Mouse (Mus musculus) layer of hippocampus, postnatal 10 days (tissue): ENCODE data around the gene H2-M2. TPM values are rescaled to one million over a fixed set of nuclear protein-coding genes. Genes with fewer than 3 reads are reported as not detected.
"Not testable (repeated sequence)": the region's sequence is repeated elsewhere in the genome, so short reads cannot be mapped to it uniquely, and the experiment has no call there.

Experiments used
- DNase-seq, 2 experiments: peaks; one replicate each; pipeline ENCODE4 v3.0.0; 2021; ENCODE audit warnings: low spot score in 2 of 2
- long read RNA-seq: library from polyadenylated mRNA; stranded (forward); transcript quantifications from one replicate; pipeline ENCODE4 v2.0.0, GENCODE M21; 2023
- total RNA-seq, 2 experiments: library from RNA; stranded (reverse); gene quantifications; 2 replicates each; pipeline ENCODE4 v1.2.3; 2021

H2-M2 gene
- total RNA-seq, result not detected
- long read RNA-seq, result 0 reads

DNA sequence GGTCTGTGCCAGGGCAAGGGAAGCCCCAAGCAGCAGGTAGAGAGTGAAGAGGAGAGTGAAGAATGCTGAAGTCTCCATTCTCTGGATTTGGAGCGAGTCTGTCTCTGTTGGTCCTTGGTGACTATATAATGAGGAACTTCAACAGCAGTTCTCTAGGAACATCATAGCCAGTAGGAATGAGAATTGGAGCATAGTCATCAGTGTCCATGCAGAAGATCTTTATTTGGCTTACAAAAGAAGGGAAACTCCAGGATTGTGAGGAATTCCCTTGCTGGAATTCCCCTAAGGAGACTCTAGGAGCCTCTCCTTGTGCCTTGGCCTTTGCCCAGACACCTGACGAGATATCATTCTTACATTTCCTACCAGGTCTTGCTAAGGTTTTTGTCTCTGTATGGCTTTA, at the start of gene H2-M2:
H2-M2 (minus strand) TSS at position 101 of the 400 bp plus-strand sequence.
- DNase-seq, result no peak

DNA sequence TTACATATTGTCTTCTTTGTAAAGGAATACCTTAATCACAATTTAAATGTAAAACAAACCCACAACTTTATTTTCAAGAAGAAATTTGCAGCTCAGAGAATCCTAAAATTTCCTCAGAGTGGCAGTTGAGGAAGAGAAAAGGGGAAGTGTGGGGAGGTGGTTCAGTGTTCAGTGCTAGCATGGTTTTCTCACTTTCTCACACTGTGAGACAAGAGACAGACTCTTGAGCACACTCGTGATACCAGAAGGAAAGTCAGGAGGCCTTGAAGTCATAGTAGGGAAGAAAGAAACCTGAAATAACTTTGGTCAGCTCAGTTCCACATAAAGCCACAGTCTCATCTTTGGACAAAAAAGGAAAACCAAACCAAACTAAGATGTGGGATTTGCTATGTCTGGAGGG, 42.1 kb upstream of the H2-M2 start:
- DNase-seq, result not testable (repeated sequence)

GRCm38 (mm10) chr17:37524612-37525011, 41.3 kb upstream of the H2-M2 start:
- not testable (repeated sequence) for DNase-seq

GRCm38 (mm10) chr17:37507730-37508129, 24.4 kb upstream of the H2-M2 start, which contains the start of gene Olfr111:
TSS of gene Olfr111 (plus strand) at chr17:37508030.
- no peak for DNase-seq

GRCm38 (mm10) chr17:37491930-37492518, 8.7 kb upstream of the H2-M2 start, which contains the start of gene Olfr110:
TSS of gene Olfr110 (plus strand) at chr17:37492468.
- DNase-seq, result no peak

GRCm38 (mm10) chr17:37458616-37459015, 24.7 kb downstream of the H2-M2 start, which contains the start of gene Olfr109:
TSS of gene Olfr109 (plus strand) at chr17:37458916.
- DNase-seq, result no peak

DNA sequence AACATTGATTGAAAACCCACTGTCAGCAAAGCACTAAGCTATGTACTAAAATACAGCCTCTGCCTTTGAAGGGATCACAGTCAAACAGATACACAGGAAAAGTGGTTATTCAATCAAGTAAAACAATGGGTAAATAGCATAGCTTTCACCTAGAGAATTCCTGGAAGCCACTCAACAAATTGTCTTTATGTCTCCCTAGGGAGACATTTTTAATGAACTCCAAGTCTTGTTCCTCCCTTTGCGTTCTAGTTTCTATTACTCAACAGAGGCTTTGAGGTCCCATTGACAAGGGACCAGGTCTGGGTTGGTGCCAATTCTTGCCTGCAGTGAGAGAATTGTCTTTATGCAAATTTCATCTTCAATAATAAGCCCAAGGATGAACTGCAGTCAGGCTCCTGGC, 38.2 kb downstream of the H2-M2 start, which contains the start of gene Olfr108:
Olfr108 (plus strand) TSS at position 301 of the 400 bp plus-strand sequence.
- no peak for DNase-seq

Other genes with a start within 250 kb of the H2-M2 start
- not detected for gene Olfr97, start 246.2 kb downstream of the H2-M2 start, total RNA-seq
- not detected for gene Olfr98, start 219.8 kb downstream of the H2-M2 start, total RNA-seq
- gene H2-M3, start 213.3 kb downstream of the H2-M2 start, total RNA-seq, result 1 to 10 TPM; 1.7 to 2.5 TPM
- gene Olfr99, start 200.1 kb downstream of the H2-M2 start, total RNA-seq, result not detected
- not detected for gene Olfr101, start 179.2 kb downstream of the H2-M2 start, total RNA-seq
- gene Olfr102, start 166.5 kb downstream of the H2-M2 start, total RNA-seq, result not detected
- gene Olfr103, start 143.9 kb downstream of the H2-M2 start, total RNA-seq, result not detected
- gene Olfr104-ps, start 124.0 kb downstream of the H2-M2 start, total RNA-seq, result not detected
- not detected for gene Olfr105-ps, start 104.5 kb downstream of the H2-M2 start, total RNA-seq
- not detected for gene Olfr106-ps, start 93.2 kb downstream of the H2-M2 start, total RNA-seq
- gene Olfr107, start 84.3 kb downstream of the H2-M2 start, total RNA-seq, result under 1 TPM in 1 of 2 experiments, not detected in 1; 0.11 TPM
- gene Olfr108, start 38.1 kb downstream of the H2-M2 start, total RNA-seq, result not detected
- not detected for gene Olfr109, start 24.6 kb downstream of the H2-M2 start, total RNA-seq
- not detected for gene Olfr110, start 8.9 kb upstream of the H2-M2 start, total RNA-seq
- gene Olfr111, start 24.5 kb upstream of the H2-M2 start, total RNA-seq, result not detected
- not detected for gene Olfr112, start 85.9 kb upstream of the H2-M2 start, total RNA-seq
- not detected for gene Olfr113, start 94.1 kb upstream of the H2-M2 start, total RNA-seq
- not detected for gene Olfr114, start 109.2 kb upstream of the H2-M2 start, total RNA-seq
- not detected for gene Olfr115, start 143.6 kb upstream of the H2-M2 start, total RNA-seq
- gene Olfr116, start 143.6 kb upstream of the H2-M2 start, total RNA-seq, result not detected
- gene Olfr117, start 180.2 kb upstream of the H2-M2 start, total RNA-seq, result not detected
- not detected for gene Olfr118, start 183.4 kb upstream of the H2-M2 start, total RNA-seq
- not detected for gene Olfr119, start 213.0 kb upstream of the H2-M2 start, total RNA-seq
- not detected for gene Olfr120, start 238.3 kb upstream of the H2-M2 start, total RNA-seq